Mouse (Mus musculus) adrenal gland, adult 10 weeks (tissue): ENCODE results near the gene Nptx2. TPM values are rescaled to one million over a fixed set of nuclear protein-coding genes. Genes with fewer than 3 reads are reported as not detected.

Experiments used
- polyA plus RNA-seq: library from polyadenylated mRNA; stranded (reverse); fragments of 350-450 nt; fragmentation: Illumina TruSeq; extraction: RNeasy Lipid Tissue Mini Kit (QIAGEN cat#74804); gene quantifications from one replicate; pipeline ENCODE4 v1.2.3, GENCODE M21; 2014; ENCODE audit warnings: low read depth, low replicate concordance

Nptx2 gene
- not detected for polyA plus RNA-seq

DNA sequence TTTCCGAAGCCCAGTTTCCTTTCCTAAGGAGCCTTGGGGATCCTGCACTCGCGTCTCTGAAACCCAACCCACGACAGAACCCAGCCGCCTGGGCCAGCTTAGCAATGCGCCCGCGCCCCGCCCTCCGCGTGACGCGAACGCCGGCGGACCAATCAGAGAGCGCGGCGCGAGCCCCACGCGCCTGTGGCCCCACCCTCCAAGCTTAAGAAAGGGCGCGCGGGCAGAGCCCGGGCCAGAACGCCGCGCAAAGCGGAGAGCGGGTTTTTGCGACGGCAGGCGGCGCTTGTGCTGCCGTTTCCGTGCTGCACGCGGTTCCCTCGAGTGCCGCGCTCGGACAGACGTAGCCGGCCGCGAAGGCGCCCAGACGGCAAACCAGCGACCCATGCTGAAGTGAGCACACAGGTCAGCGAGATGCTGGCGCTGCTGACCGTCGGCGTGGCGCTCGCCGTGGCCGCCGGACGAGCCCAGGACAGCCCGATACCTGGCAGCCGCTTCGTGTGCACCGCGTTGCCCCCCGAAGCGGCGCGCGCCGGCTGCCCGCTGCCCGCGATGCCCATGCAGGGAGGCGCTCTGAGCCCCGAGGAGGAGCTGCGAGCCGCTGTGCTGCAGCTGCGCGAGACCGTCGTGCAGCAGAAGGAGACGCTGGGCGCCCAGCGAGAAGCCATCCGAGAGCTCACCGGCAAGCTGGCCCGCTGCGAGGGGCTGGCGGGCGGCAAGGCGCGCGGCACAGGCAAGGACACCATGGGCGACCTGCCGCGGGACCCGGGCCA lies at the start of gene Nptx2:
Nptx2 (plus strand) TSS at position 250 of the 770 bp plus-strand sequence.

Other genes starting within 250 kb of the Nptx2 start
- gene Baiap2l1, start 187.8 kb upstream of the Nptx2 start, polyA plus RNA-seq = 16.7 TPM
- gene Tmem130, start 215.9 kb downstream of the Nptx2 start, polyA plus RNA-seq = 9.0 TPM
- gene Trrap, start 221.8 kb downstream of the Nptx2 start, polyA plus RNA-seq = 8.0 TPM